Mouse (Mus musculus) spleen, postnatal 4 days (tissue): ENCODE data around the gene Card11.

Source experiments
- DNase-seq, 2 experiments: peaks; one replicate each; pipeline ENCODE4 v3.0.0; 2022; ENCODE audit warnings: low spot score in 2 of 2

The Card11 gene

DNA sequence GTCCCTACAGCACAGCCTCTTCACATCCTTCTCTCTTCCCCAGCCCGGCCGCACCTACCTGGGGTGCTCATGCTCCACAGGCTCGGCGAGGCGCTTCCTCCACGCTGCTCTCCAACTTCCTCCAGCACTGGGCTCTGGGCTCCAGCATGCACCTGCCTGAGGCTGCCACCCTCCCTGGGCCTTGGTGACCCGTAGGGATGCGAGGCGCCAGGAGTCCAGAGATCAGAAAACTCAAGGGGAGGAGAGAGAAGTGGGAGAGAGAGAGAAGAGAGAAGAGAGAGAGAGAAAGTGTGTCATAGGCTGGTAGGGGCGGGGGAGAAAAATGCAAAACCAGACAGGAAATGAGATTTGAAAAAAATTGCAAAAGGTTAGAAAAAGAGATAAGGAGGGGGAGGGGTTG, at the start of gene Card11:
Card11 (minus strand) TSS at position 234 of the 400 bp plus-strand sequence.
- peak; percentile 20 to 77 for DNase-seq

DNA sequence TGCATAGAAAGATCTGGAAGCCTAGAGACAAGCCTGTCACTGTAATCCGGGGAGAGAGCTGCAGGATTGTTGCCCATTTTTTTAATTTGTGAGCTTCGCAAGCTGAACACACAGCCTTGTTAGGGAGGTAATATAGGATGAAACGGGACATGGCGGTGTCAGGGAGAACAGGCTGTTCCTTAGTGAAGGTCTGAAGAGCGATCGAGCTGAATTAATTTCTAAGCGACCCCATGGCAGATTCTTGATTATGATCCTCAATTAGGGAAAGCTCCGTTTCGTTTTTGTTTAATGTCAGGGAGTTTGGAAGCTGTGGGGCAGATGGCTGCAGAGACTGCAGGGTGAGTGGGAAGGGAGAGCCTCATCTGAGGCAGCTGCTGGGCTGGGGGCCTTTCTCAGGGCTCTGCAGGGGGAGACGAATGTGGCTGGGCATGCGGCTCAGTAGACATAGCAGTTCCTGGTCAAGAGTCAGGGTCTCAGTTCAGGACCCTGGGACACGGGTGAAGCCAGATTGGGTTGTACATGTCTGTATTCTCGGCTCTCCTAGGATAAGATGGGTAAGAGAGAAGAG, 47.4 kb upstream of the Card11 start:
- DNase-seq, result no peak

DNA sequence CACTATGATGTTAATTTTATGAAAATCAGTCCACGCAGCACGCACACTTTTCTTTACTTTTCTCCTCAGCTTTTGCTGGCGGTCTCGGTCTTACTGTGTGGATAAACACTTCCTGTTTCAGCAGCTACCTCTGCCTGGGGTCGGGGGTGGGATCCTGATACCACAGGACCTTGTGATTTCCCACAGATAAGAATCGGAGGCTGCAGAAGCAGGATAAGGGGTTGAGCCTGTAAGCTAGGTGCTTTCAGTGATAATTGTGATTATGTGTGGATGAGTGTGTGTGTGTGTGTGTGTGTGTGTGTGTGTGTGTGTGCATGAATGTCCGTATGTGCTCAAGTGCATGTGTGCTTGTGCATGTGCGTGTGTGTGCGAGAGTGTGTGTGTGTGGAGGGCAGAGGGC, 44.6 kb upstream of the Card11 start:
- no peak for DNase-seq

DNA sequence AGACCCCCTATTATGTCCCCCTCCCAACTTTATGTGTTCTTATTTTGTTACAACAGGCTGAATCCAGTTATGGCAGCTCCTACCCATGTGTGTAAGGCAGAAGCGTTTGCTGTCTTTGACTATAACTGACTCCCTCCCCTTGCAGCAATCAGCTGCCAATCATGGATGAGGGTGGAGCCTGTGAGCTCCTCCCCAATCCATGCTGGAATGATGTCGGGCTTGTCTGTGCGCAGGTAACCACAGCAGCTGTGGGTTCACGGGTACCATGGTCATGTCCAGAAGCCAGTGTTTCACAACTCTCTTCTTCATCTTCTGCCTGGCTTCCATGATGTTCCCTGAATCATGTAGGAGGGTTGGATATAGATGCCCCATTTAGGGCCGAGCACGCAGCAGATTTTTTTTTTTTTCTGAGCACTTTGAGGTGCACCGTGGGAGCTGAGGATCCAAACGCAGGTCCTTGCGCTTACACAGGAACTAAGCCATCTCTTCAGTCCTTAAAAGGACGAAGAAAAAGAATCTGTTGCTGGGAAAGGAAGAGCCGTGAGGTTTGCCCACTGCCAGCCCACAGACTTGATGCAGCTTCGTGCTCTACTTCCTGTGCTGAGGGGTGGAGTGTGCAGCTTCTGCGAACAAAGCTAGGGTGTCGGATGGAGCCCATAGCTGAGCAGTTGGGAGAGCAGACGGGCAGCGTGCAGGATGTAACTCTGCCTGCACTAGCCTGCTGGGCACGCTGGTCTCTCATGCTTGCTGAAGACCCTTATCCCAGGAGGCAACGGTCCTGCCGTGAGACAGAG, 43.5 kb upstream of the Card11 start:
- peak; percentile 34 to 73 for DNase-seq

DNA sequence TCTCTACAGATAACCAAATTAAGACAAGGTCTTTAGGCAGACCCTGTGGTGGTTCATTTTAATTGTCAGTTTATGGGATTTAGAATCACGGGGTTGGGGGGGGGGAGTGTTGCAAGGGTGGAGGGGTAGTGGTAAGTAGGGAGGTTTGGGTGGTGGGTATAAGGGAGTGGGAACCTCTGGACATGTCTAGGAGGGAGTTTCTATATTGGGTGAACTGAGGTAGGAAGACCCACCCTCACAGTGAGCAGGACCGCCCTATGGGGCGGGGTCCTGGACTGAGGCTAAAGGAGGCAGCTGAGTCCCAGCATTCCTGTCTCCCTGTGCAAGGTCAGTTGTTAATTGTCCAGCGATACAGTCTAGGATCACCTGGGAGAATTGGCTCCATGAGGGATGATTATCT, 42.0 kb upstream of the Card11 start:
- no peak for DNase-seq

DNA sequence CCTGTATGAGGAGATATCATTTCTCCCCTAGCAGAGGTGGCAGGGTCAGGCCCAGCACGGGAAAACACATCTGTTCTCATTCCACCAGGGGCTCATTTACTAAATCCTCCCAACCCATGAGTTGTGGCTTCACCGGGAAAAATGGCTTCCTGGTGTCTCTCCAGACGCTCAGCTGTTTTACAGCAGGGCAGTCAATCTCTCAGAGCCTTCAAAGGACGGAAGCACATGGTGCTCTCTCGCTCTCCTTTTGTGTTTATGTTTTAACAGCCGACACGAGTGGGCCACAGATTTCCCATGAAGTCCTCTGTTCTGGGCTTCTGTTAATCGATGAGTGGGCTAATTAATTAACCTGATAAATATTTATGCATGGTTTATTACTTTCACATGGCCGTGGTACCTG, 40.5 kb upstream of the Card11 start:
- DNase-seq, result no peak

DNA sequence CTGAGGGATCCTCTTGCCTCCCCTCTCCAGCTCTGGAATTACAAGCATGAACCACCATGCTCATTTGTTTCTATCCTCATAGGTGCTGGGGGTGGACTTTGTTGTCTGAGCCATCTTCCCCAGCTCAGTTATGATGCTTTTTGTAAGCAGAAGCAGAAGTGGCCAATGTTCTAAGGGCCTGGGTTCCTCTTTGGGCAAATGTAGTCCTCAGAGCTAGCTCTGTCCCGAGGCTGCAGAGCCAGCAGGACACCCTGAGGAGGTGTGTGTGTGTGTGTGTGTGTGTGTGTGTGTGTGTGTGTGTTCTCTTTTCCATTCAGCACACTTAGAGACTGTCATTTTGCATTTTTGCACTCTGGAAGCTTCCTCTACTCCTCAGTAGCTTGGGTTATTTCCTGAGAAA, 38.0 kb upstream of the Card11 start:
- no peak for DNase-seq

DNA sequence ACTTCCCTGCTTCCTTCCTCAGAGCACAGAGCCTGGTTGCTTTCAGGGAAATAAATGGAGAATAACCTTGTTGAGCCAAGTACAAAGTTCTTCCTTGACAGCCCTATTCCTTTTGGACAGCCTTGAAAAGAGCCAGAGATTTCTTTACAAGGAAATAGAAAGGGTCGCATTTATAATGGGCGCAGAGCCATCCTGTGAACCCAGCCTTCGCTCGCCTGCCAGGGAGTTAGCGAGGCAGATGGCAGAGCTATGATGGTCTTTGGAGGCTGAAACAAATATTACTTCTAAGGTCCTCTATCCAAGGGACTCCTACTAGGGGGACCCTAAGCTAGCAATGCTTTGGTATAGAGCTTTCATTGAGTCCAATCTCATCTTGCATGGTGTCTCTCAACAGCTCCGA, 35.0 kb upstream of the Card11 start:
- DNase-seq, result no peak

DNA sequence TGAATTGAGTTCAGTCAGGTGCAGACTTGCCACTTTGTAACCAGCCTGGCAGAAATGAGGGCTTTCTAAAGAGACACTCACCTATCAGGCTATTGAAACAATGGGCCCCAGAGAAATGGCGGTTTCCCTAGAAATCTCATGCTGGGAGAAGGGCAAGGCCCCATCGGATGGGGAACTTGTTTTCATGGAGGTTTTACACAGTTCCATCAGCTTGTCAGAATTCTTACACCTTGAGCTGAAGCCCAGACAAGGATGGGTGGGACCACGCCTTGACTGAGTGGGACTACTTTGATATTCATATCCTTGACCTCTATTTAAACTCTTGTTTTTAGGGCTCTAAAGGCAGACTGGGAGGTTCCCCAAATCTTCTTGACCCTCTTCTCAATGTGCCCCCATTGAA, 33.9 kb upstream of the Card11 start:
- no peak for DNase-seq

DNA sequence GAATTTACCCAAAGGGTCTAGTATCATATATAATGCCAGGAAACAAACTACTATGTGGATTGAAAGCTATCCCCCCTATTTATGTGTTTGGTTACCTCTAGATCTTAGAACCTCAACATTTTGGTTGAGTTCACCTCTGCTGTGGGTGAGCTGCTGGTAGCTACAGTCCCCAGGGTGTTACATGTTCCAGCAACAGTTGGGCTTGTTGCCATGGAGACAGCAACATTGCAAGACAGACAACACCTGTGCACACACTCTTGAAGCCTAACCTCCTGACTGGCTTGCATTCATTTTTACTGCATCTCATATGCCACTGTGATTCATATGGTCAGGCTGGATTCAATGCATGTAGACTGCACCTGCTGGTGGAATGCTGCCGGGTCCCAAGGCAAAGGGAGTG, 32.6 kb upstream of the Card11 start:
- DNase-seq, result no peak

DNA sequence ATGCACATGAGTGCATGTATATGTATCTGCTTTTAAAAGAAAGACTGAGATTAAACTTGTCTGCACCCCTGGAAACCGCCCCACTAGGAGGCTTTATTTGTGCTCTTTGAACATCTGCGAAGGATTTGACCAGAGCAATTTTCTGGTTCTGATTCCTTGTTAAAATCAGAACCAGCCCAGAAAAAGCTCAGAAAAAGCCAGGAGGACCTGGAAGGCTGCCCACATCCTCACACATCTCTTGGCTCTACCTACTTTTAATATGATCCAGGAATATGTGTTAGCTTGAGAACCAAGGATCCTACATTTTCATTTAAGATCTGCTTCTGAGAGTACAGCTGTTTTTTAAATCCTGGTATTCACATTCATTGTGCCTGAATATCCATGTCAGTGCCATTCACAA, 29.0 kb upstream of the Card11 start:
- no peak for DNase-seq

DNA sequence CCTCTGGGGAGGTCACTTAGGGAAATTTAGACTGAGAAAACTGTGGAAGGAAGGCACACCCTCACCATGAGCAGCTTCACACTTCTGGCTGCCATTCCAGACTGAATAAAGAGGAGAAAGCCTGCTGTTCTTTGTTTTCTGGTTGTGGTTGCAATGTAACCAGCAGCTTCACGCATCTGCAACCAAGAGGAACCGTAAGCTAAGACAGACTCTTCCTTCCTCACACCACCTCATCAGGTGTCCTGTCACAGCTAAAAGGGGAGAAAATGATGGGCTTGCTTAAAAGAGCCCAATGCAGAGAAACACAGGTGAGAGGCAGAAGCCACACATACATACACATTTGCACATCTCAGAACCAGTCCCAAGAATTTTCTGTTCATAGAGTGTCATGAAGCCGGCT, 25.3 kb upstream of the Card11 start:
- no peak for DNase-seq

DNA sequence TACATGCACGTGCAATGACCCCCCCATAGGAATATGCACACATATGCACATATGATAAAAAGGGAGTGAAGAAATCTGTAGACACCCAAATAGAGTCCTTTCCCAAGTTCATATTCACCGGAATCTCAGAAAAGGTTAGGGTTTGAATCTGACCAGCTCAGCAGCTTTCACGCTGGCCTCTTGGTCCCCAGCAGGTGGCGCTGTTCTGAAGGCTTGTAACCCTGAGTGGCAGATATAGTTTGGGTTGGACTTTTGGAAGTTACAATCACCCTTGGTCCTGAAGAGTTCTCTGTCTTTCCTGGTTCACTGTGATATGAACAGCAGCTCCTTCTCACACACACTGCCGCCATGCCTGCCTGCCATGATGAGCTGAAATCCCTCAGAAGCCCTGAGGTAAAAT, 24.1 kb upstream of the Card11 start:
- DNase-seq, result no peak

DNA sequence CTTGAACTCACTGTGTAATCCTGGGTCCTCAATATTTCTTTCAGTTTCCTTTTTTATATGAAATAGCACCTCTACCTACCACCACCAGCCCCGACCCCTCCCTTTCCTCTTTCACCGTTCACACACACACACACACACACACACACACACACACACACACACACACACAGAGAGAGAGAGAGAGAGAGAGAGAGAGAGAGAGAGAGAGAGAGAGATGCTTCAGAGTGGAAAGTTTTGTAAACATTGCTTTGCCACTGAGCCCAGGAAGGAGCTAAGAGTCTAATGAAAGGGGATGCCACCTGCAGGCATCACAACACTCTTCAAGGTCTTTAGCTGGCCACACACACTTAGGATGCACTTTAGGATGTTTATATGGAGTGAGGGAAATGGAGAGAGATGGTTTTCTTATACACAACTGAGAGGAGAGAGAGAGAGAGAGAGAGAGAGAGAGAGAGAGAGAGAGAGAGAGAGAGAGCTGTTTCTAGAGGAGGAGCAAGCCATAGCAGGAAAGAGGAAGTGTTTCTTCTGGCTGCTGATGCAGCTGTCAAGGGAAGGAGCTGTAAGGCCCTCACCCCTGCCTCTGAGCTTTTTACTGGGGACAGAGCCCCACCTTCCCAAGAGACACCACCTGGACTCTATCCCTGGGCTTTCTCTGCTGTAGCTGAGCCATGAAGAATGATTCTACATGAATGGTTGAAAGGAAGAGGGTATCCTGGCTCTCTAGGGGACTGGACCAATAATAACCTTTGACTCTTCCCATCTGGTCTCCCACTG, 17.7 kb upstream of the Card11 start:
- peak in 1 of 2 experiments; percentile 27 for DNase-seq

DNA sequence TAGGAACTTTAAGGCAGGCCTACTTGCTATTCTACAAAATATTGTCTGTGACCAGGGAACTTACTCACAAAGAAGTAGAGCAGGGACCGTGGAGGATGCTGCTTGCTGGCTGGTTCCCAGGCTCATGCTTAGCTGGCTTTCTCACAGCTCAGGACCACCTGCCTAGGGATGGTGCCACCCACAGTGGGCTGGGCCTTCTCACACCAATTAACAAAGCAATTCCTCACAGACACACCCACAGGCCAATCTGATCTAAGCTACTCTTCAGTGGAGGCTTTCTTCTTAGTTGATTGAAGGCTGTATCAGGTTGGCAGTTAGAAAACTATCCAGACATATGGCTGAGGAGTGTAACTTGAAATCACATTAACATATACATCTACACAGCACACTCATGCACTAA, 15.7 kb upstream of the Card11 start:
- DNase-seq, result no peak

DNA sequence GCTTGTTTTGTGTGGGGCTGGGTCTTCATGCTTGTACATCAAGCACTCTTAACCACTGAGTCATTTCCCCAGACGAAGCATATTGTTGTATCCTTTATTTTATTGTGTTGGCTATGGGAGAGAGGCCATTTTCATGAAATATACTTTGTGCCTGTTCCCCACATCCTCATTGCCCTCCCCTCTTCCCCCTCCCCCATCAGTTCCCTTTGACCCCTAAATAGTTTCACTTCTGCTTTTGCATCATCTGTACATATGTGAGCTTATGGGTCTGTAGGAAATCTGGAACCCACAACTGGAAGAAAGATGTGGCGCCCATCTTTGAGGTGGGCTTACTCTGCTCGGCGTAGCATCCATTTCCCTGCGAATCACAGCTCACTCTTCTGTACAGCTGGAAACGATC, 13.8 kb upstream of the Card11 start:
- peak in 1 of 2 experiments; percentile 28 for DNase-seq

DNA sequence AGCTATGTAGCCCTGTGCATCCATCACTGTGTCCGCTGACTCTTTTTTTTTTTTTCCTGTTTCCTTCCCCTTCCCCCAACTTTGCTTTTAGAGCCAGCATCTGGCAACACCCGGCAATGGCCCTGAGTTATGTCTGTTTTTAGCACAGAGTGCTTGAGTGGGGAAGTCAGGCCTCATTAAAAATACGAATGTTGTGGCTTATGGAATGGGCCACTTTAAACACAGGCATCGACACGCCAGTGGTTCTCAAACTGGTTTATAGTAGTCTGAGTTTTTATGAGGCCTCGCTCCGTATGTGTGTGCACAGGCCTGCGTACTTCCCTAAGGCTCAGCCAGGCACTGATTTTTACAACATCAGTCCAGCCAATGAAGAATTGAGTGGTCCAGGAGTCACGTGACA, 13.1 kb upstream of the Card11 start:
- DNase-seq, result no peak

DNA sequence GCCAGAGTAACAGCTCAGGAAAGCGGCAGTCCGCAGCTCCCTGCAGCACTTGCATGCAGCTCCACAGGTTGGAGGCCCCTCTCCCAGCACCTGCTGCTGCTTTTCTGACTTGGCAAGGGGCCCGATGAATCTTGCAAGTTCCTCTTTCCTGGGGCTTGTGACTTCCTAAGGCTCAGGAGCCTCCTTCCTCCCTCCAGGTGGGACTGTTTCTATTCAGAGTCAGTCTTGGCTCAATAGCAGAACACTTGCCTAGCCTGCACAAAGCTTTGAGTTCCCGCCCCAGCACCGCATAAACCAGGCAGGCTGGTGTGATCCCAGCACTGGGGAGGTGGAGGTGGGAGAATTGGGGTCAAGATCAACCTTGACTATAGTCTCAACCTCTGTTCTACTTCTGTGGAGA, 5.1 kb upstream of the Card11 start:
- DNase-seq, result no peak

DNA sequence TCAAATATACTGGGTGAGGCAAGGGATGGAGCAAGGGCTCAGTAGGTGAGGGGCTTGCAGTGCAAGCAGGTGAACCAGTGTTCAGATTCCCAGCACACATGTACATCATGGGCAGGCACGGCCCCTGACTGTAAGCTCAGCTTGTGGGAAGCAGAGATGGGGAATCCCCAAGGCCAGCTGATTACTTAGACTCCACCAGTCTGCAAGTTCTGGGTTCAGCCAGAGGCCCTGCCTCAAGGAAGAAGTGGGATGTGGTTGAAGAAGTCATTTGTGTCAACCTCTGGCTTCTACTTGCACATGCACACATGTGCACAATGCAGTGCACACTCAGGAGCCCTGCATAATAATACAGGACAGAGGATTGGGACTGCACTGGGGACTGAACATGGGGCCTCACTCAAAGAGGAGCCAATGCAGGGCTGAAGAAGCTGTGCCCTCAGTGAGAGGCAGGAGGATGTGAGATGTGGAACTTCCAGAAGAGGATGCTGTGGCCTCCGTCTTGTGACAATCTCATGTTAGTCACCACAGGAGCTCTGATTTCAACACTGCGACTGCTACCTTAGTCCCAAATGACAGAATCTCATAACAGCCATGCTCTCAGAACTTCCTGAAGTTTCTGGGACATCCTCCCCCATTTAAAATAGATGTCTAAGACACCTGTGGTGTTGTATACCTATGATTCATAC, 3.8 kb upstream of the Card11 start:
- no peak for DNase-seq

DNA sequence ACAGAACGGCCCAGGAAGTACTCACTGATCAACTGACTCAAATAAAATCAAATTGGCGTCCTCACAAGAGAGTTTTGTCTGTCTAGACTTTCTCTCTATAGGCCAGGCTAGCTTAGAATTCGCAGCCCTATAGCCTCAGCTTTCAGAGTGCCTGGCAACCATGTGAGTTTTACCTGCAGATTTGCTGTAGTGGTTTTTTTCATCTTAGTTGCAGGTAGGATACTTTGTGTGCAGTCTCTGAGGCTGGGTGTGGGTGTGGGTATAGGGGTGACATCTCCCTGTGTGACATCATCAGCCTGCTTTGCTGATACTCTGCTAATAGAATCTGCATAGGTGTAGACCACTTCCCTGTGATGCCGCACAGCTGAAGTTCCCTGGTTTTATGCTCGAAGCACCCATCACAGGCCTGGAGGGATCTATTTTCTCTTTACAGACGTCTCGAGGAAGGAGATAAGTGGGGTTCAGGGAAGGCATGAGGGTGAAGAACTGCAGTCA, 1.2 kb downstream of the Card11 start:
- no peak for DNase-seq

DNA sequence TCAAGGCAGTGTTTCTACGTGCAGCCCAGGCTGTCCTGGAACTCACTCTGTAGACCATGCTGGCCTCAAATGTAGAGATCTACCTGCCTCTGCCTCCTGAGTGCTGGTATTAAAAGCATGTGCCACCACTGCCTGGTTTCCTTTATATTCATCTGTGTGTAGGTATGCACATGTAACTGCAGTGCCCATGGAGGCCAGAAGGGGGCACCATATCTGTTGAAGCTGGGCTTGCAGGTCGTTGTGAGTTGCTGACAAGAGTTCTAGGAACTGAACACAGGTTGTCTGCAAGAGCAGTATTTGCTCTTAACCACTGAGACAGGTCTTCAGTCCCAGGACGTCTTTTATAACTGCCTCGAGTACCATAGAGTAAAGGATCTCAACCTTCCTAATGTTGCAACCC, 2.6 kb downstream of the Card11 start:
- DNase-seq, result no peak
